Mouse (Mus musculus) embryonic facial prominence, embryonic 14.5 days (tissue): ENCODE measurements around the gene Gm20388. TPM values are rescaled to one million over a fixed set of nuclear protein-coding genes. Genes with fewer than 3 reads are reported as not detected.

ENCODE experiments used
- ATAC-seq: fragments of 200-750 bp; cut with Nextera tagmentation; 2 replicates; pipeline ENCODE4 v1.8.0; 2017; ENCODE audit warnings: low read depth, moderate number of reproducible peaks, moderate TSS enrichment
- DNase-seq: peaks from one replicate; pipeline ENCODE4 v3.0.0-alpha.2; 2015; ENCODE audit warnings: low spot score
- H3K27ac ChIP-seq: fragments of 300-500 bp; sonication (generic); replicated peaks from 2 replicates; pipeline ENCODE4 v1.5.1; 2014; ENCODE audit warnings: low read depth, mild to moderate bottlenecking, low read length, moderate library complexity
- H3K27me3 ChIP-seq: fragments of 300-500 bp; sonication (generic); replicated peaks from 2 replicates; pipeline ENCODE4 v1.6.1; 2014; ENCODE audit warnings: low read length; ENCODE audit not compliant: control insufficient read depth, insufficient read depth
- H3K36me3 ChIP-seq: fragments of 300-500 bp; sonication (generic); 2 replicates; pipeline ENCODE4 v1.6.1; 2014; ENCODE audit warnings: low read length, mixed read lengths; ENCODE audit not compliant: control insufficient read depth, insufficient read depth
- H3K4me1 ChIP-seq: fragments of 300-500 bp; sonication (generic); 2 replicates; pipeline ENCODE4 v1.6.1; 2014; ENCODE audit warnings: antibody characterized with exemption, low read length; ENCODE audit not compliant: control insufficient read depth, insufficient read depth
- H3K4me2 ChIP-seq: fragments of 300-500 bp; sonication (generic); 2 replicates; pipeline ENCODE4 v1.6.1; 2014; ENCODE audit warnings: low read depth, mild to moderate bottlenecking, low read length, moderate library complexity, mixed read lengths
- H3K4me3 ChIP-seq: fragments of 300-500 bp; sonication (generic); 2 replicates; pipeline ENCODE4 v1.5.1; 2014; ENCODE audit warnings: low read depth, mild to moderate bottlenecking, low read length
- H3K9ac ChIP-seq: fragments of 300-500 bp; sonication (generic); 2 replicates; pipeline ENCODE4 v1.6.1; 2014; ENCODE audit warnings: low read depth, mild to moderate bottlenecking, low read length, moderate library complexity, mixed read lengths
- H3K9me3 ChIP-seq: fragments of 300-500 bp; sonication (generic); 2 replicates; pipeline ENCODE4 v1.6.1; 2016; ENCODE audit warnings: low read length; ENCODE audit not compliant: control insufficient read depth
- WGBS: fragments of 180-500 bp; shearing (Covaris S2); extraction: QIAGEN DNeasy Blood & Tissue Kit; methylation state at CpG from one replicate; pipeline ENCODE4 v1.1.7; 2014; 5-methylcytosine and 5-hydroxymethylcytosine counted together
- polyA plus RNA-seq: library from polyadenylated mRNA; unstranded; fragments of >200 nt; fragmentation: Nextera tagmentation; extraction: Ambion mirVana; gene quantifications from 2 replicates; pipeline ENCODE4 v1.2.1, GENCODE M21; 2014

The Gm20388 gene
- polyA plus RNA-seq, 1 experiment from 2014 or later: not detected

GRCm38 (mm10) chr8:122291549-122291948 lies 2380.9 kb downstream of the Gm20388 start:
- WGBS: 41% methylated on average over 10 of the region's 10 CpGs
- no peaks in the 10 kb centered on the region; the same call in 1 of the 2 replicates for H3K4me1 ChIP-seq
- no peak overlapping the region for H3K4me3 ChIP-seq
- no peak overlapping the region for H3K4me2 ChIP-seq
- H3K36me3 ChIP-seq: no peaks in the 10 kb centered on the region
- peak; percentile 32 for DNase-seq
- no peak overlapping the region for H3K9ac ChIP-seq
- no peak overlapping the region for H3K27ac ChIP-seq
- no peaks in the 10 kb centered on the region for H3K27me3 ChIP-seq
- H3K9me3 ChIP-seq: no peaks in the 10 kb centered on the region
- no peak for ATAC-seq

GRCm38 (mm10) chr8:122293484-122293883 lies 2382.8 kb downstream of the Gm20388 start:
- no peak overlapping the region for H3K4me2 ChIP-seq
- WGBS: 73% methylated on average over 10 of the region's 10 CpGs
- ATAC-seq (no peak), DNase-seq (no peak)
- no peaks in the 10 kb centered on the region for H3K27me3 ChIP-seq
- no peaks in the 10 kb centered on the region for H3K9me3 ChIP-seq
- no peak overlapping the region for H3K4me3 ChIP-seq
- H3K36me3 ChIP-seq: no peaks in the 10 kb centered on the region
- no peaks in the 10 kb centered on the region; the same call in 1 of the 2 replicates for H3K4me1 ChIP-seq
- H3K9ac ChIP-seq: no peak overlapping the region
- no peak overlapping the region for H3K27ac ChIP-seq

GRCm38 (mm10) chr8:122294273-122294683 lies 2383.6 kb downstream of the Gm20388 start:
- Histone ChIP-seq H3K9ac (no peak overlapping the region), H3K4me2 (no peak overlapping the region), H3K4me3 (no peak overlapping the region), H3K27me3 (no peaks in the 10 kb centered on the region), H3K9me3 (no peaks in the 10 kb centered on the region), H3K27ac (no peak overlapping the region), H3K4me1 (no peaks in the 10 kb centered on the region; the same call in 1 of the 2 replicates), H3K36me3 (no peaks in the 10 kb centered on the region)
- peak; percentile 86 for DNase-seq
- peak; percentile 86 for ATAC-seq
- WGBS: 6% methylated on average over 7 of the region's 7 CpGs

GRCm38 (mm10) chr8:122295389-122295788 lies 2384.7 kb downstream of the Gm20388 start:
- no peaks in the 10 kb centered on the region for H3K36me3 ChIP-seq
- H3K4me3 ChIP-seq: no peak overlapping the region
- ATAC-seq (no peak), DNase-seq (no peak)
- no peak overlapping the region for H3K9ac ChIP-seq
- H3K27me3 ChIP-seq: no peaks in the 10 kb centered on the region
- no peak overlapping the region for H3K27ac ChIP-seq
- H3K9me3 ChIP-seq: no peaks in the 10 kb centered on the region
- no peaks in the 10 kb centered on the region; the same call in 1 of the 2 replicates for H3K4me1 ChIP-seq
- no peak overlapping the region for H3K4me2 ChIP-seq
- WGBS: 69% methylated on average over 9 of the region's 9 CpGs

GRCm38 (mm10) chr8:122296173-122297001 lies 2385.7 kb downstream of the Gm20388 start:
- peak overlapping the region; percentile 23; the same call in 1 of the 2 replicates for H3K27ac ChIP-seq
- peak; percentile 41; the same call in 1 of the 2 replicates for ATAC-seq
- H3K4me1 ChIP-seq: no peaks in the 10 kb centered on the region; the same call in 1 of the 2 replicates
- H3K9ac ChIP-seq: peak overlapping the region; percentile 46
- DNase-seq: peak; percentile 55
- no peaks in the 10 kb centered on the region for H3K9me3 ChIP-seq
- H3K4me2 ChIP-seq: no peak overlapping the region; the same call in 1 of the 2 replicates
- no peak overlapping the region for H3K4me3 ChIP-seq
- WGBS: 33% methylated on average over 24 of the region's 24 CpGs
- no peaks in the 10 kb centered on the region for H3K36me3 ChIP-seq
- no peaks in the 10 kb centered on the region for H3K27me3 ChIP-seq

GRCm38 (mm10) chr8:122299581-122300254 lies 2389.1 kb downstream of the Gm20388 start:
- no peak overlapping the region for H3K4me3 ChIP-seq
- DNase-seq: no peak
- ATAC-seq: no peak
- 69% methylated on average over 14 of the region's 16 CpGs for WGBS
- no peaks in the 10 kb centered on the region for H3K4me1 ChIP-seq
- no peaks in the 10 kb centered on the region for H3K9me3 ChIP-seq
- H3K9ac ChIP-seq: no peak overlapping the region
- no peaks in the 10 kb centered on the region for H3K36me3 ChIP-seq
- H3K27ac ChIP-seq: no peak overlapping the region
- no peak overlapping the region for H3K4me2 ChIP-seq
- H3K27me3 ChIP-seq: no peaks in the 10 kb centered on the region

GRCm38 (mm10) chr8:122301081-122301480 lies 2390.4 kb downstream of the Gm20388 start:
- Histone ChIP-seq H3K4me3 (no peak overlapping the region), H3K4me2 (no peak overlapping the region), H3K9me3 (no peaks in the 10 kb centered on the region), H3K4me1 (no peaks in the 10 kb centered on the region), H3K27ac (no peak overlapping the region), H3K9ac (no peak overlapping the region), H3K27me3 (no peaks in the 10 kb centered on the region), H3K36me3 (no peaks in the 10 kb centered on the region)
- 82% methylated on average over 13 of the region's 13 CpGs for WGBS
- no peak for ATAC-seq
- DNase-seq: no peak

GRCm38 (mm10) chr8:122301866-122302265 lies 2391.2 kb downstream of the Gm20388 start:
- 85% methylated on average over 5 of the region's 5 CpGs for WGBS
- Histone ChIP-seq H3K4me1 (no peaks in the 10 kb centered on the region), H3K4me2 (no peak overlapping the region), H3K27me3 (no peaks in the 10 kb centered on the region), H3K9ac (no peak overlapping the region), H3K4me3 (no peak overlapping the region), H3K27ac (no peak overlapping the region), H3K36me3 (no peaks in the 10 kb centered on the region), H3K9me3 (no peaks in the 10 kb centered on the region)
- DNase-seq (no peak), ATAC-seq (no peak)
